Mouse (Mus musculus): Measurements from ENCODE around the gene Siva1.
A peak's percentile ranks its signal among the peaks of the same experiment; 100 is the strongest.

The Siva1 gene

GRCm38 (mm10) chr12:112679027-112679996 is 34.8 kb downstream of the Siva1 start:
- DNase-seq = peak; percentile 77 to 87

- DNase-seq = no peak
Measured at GRCm38 (mm10) chr12:112683351-112683750, 38.9 kb downstream of the Siva1 start.

GRCm38 (mm10) chr12:112688458-112688857 is 44.0 kb downstream of the Siva1 start:
- DNase-seq = peak in 1 of 2 experiments; percentile 40

GRCm38 (mm10) chr12:112693185-112694126 is 49.0 kb downstream of the Siva1 start:
- DNase-seq = peak; percentile 97

GRCm38 (mm10) chr12:112694127-112694475 is 49.6 kb downstream of the Siva1 start:
- no peak for DNase-seq

- DNase-seq = no peak
Measured at GRCm38 (mm10) chr12:112696806-112697425, 52.4 kb downstream of the Siva1 start.
